ENCODE assay signal across 11 mouse cellular contexts in the genomic region with DNA sequence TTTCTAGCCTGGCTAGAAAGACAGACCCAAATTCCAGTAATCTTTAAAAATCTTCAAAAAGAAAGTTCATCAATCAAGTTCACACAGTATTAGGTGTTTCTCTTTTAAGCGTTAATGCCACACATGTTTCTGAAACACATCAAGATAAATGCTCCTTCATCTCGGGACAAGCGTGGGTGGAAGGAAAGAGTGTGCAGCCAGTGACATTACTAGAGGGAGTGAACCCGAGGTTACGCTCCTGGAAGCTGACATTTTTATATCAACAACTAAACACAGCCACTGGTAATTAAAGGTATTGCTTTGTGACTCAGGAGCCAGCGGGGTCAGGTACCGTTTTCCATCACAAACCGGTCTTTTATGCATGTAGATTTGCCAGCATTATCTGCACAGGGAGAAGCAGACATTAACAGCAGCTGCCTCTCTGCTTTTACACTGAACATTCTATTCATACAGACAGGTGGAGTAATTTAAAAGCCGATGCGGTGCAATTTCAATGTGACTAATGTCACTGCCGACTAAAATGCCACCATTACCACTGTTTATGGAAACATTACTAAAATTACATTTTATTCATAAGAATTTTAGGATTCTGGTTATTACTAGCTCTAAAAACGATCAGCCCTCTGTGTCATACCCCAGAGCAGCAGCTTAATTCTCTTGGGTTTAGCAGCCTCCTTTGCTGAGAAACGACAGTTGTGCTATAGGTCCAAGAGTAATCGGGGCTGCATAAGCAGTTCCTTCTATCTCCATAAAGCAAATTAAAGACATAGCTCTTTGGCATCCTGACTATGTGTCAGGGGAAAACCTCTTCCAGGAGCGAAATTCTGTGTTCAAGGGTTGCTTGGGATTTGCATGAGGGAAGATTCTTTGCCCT.
A peak's percentile ranks its signal among the peaks of the same experiment; 100 is the strongest.
DNase-seq lines count a peak whose midpoint lies in the region; ATAC-seq lines count a peak whose summit lies in the region.
"Had no signal": no experiment of that assay in that cellular context is flagged by ENCODE, and none has a peak within 500 bp of the region (broad histone marks: within the 10 kb centered on the region; RNA-seq: fewer than 3 reads in every experiment).

No protein-coding gene starts in this region.

- no peak overlapping the region for H3K9ac ChIP-seq in heart, embryonic 15.5 days
- H3K9ac ChIP-seq in forebrain, embryonic 14.5 days (ENCODE audit: low read length), result no peak overlapping the region
- peak overlapping the region; percentile 26; the same call in 1 of the 2 replicates for H3K9ac ChIP-seq in hindbrain, embryonic 15.5 days
- peak overlapping the region; percentile 20; the same call in 1 of the 2 replicates for H3K9ac ChIP-seq in neural tube, embryonic 15.5 days (replicated peaks)

- no peak for ATAC-seq in heart, embryonic 15.5 days (replicated peaks; ENCODE audit: insufficient number of reproducible peaks, insufficient read depth, low FRiP score, low read depth)
- ATAC-seq in forebrain, embryonic 14.5 days, result peak; percentile 28; the same call in 1 of the 2 replicates
- ATAC-seq in hindbrain, embryonic 15.5 days (ENCODE audit: low FRiP score, low read depth), result no peak
- ATAC-seq in neural tube, embryonic 15.5 days (ENCODE audit: low FRiP score), result 0 out of 2 replicates have a peak, but pooled peaks have one; percentile 19

- DNase-seq in heart, postnatal 4 days, result no peak
- DNase-seq in forebrain, embryonic 14.5 days (ENCODE audit: low spot score), result peak; percentile 55
- DNase-seq in layer of hippocampus, adult 18-20 months (ENCODE audit: low spot score in 2 of 2), result no peak
- DNase-seq in ovary, postnatal 10 days (ENCODE audit: low spot score), result no peak
- DNase-seq: cerebellum, postnatal 36 days; kidney, postnatal 25 days; left cerebral cortex, postnatal 4 days; thymus, adult 2 months had no signal

- 45% methylated on average over 15 of the region's 15 CpGs for WGBS in heart, embryonic 15.5 days
- 53% methylated on average over 15 of the region's 15 CpGs for WGBS in forebrain, embryonic 14.5 days
- 32% methylated on average over 15 of the region's 15 CpGs for WGBS in hindbrain, embryonic 15.5 days
- WGBS in neural tube, embryonic 15.5 days, result 18% methylated on average over 15 of the region's 15 CpGs

- H3K4me3 ChIP-seq in heart, embryonic 15.5 days, result no peak overlapping the region
- no peak overlapping the region for H3K4me3 ChIP-seq in forebrain, embryonic 14.5 days (ENCODE audit: low read depth, low read length)
- H3K4me3 ChIP-seq in hindbrain, embryonic 15.5 days, result no peak overlapping the region
- no peak overlapping the region for H3K4me3 ChIP-seq in neural tube, embryonic 15.5 days (replicated peaks)

- H3K9me3 ChIP-seq in heart, embryonic 15.5 days (replicated peaks), result no peaks in the 10 kb centered on the region
- no peaks in the 10 kb centered on the region for H3K9me3 ChIP-seq in forebrain, embryonic 14.5 days (replicated peaks; ENCODE audit: control insufficient read depth, low read length)
- H3K9me3 ChIP-seq in hindbrain, embryonic 15.5 days, result no peaks in the 10 kb centered on the region
- H3K9me3 ChIP-seq in neural tube, embryonic 15.5 days (replicated peaks), result no peaks in the 10 kb centered on the region

- H3K4me1 ChIP-seq in heart, embryonic 15.5 days (replicated peaks), result peaks cover 29% of the 10 kb centered on the region
- peaks cover 31% of the 10 kb centered on the region for H3K4me1 ChIP-seq in forebrain, embryonic 14.5 days (ENCODE audit: control insufficient read depth, insufficient read depth, low read length)
- peaks cover 59% of the 10 kb centered on the region for H3K4me1 ChIP-seq in hindbrain, embryonic 15.5 days (replicated peaks)
- peaks cover 41% of the 10 kb centered on the region for H3K4me1 ChIP-seq in neural tube, embryonic 15.5 days

- no peaks in the 10 kb centered on the region for H3K36me3 ChIP-seq in heart, embryonic 15.5 days
- no peaks in the 10 kb centered on the region for H3K36me3 ChIP-seq in forebrain, embryonic 14.5 days (ENCODE audit: control insufficient read depth, insufficient read depth, low read length)
- no peaks in the 10 kb centered on the region for H3K36me3 ChIP-seq in hindbrain, embryonic 15.5 days
- H3K36me3 ChIP-seq in neural tube, embryonic 15.5 days, result 0 out of 2 replicates have a peak, but pooled peaks cover 3% of the 10 kb centered on the region

- H3K27ac ChIP-seq in heart, embryonic 15.5 days, result 0 out of 2 replicates have a peak overlapping the region, but pooled peaks have one; percentile 10
- peak overlapping the region; percentile 35; the same call in 1 of the 2 replicates for H3K27ac ChIP-seq in forebrain, embryonic 14.5 days (ENCODE audit: low read depth, low read length)
- peak overlapping the region; percentile 53 for H3K27ac ChIP-seq in hindbrain, embryonic 15.5 days (replicated peaks)
- H3K27ac ChIP-seq in neural tube, embryonic 15.5 days (replicated peaks), result peak overlapping the region; percentile 76

- no peaks in the 10 kb centered on the region for H3K27me3 ChIP-seq in heart, embryonic 15.5 days
- H3K27me3 ChIP-seq in forebrain, embryonic 14.5 days (replicated peaks; ENCODE audit: control insufficient read depth, insufficient read depth, low read length), result no peaks in the 10 kb centered on the region
- no peaks in the 10 kb centered on the region for H3K27me3 ChIP-seq in hindbrain, embryonic 15.5 days
- H3K27me3 ChIP-seq in neural tube, embryonic 15.5 days (replicated peaks), result no peaks in the 10 kb centered on the region

- H3K4me2 ChIP-seq in heart, embryonic 15.5 days, result no peak overlapping the region
- H3K4me2 ChIP-seq in forebrain, embryonic 14.5 days (ENCODE audit: low read length), result peak overlapping the region; percentile 16
- H3K4me2 ChIP-seq in hindbrain, embryonic 15.5 days, result peak overlapping the region; percentile 20
- H3K4me2 ChIP-seq in neural tube, embryonic 15.5 days, result peak overlapping the region; percentile 29

Comparison
In these comparisons a context has a peak if more than half of its experiments do, and no peak if none do; other contexts are left out.
1. ATAC-seq: peak in forebrain, embryonic 14.5 days (single experiment) and neural tube, embryonic 15.5 days (single experiment); none in heart, embryonic 15.5 days (single experiment) and hindbrain, embryonic 15.5 days (single experiment).
2. H3K27ac ChIP-seq: peak in every context shown above with its lines; median percentile 76 in neural tube, embryonic 15.5 days; 53 in hindbrain, embryonic 15.5 days; 35 in forebrain, embryonic 14.5 days; 10 in heart, embryonic 15.5 days.
3. H3K9ac ChIP-seq: peak in hindbrain, embryonic 15.5 days (single experiment) and neural tube, embryonic 15.5 days (single experiment); none in heart, embryonic 15.5 days (single experiment) and forebrain, embryonic 14.5 days (single experiment).